Mouse (Mus musculus): ENCODE data around the gene Mgat4b.

Gene Mgat4b

GRCm38 (mm10) chr11:50200613-50201012 lies 10.1 kb upstream of the Mgat4b start:
- peak in 1 of 2 experiments; percentile 16 for DNase-seq

- no peak for DNase-seq
Measured at GRCm38 (mm10) chr11:50201590-50201989, 9.1 kb upstream of the Mgat4b start.

GRCm38 (mm10) chr11:50203302-50203827 lies 7.3 kb upstream of the Mgat4b start:
- no peak for DNase-seq

- DNase-seq = no peak
Measured at GRCm38 (mm10) chr11:50205434-50205833, 5.3 kb upstream of the Mgat4b start.

GRCm38 (mm10) chr11:50206037-50206436 lies 4.7 kb upstream of the Mgat4b start:
- DNase-seq = no peak

GRCm38 (mm10) chr11:50207344-50207743 lies 3.3 kb upstream of the Mgat4b start:
- no peak for DNase-seq

GRCm38 (mm10) chr11:50208039-50208438 lies 2.7 kb upstream of the Mgat4b start:
- no peak for DNase-seq

GRCm38 (mm10) chr11:50210101-50210504 lies 587 bp upstream of the Mgat4b start:
- peak; percentile 95 to 97 for DNase-seq

- DNase-seq = no peak
Measured at GRCm38 (mm10) chr11:50211322-50212059, 801 bp downstream of the Mgat4b start.

GRCm38 (mm10) chr11:50212060-50212739 lies 1.5 kb downstream of the Mgat4b start:
- no peak for DNase-seq

GRCm38 (mm10) chr11:50212848-50213758 lies 2.4 kb downstream of the Mgat4b start:
- peak; percentile 75 to 88 for DNase-seq

GRCm38 (mm10) chr11:50214631-50215030 lies 3.9 kb downstream of the Mgat4b start:
- DNase-seq = no peak

GRCm38 (mm10) chr11:50215633-50216032 lies 4.9 kb downstream of the Mgat4b start:
- no peak for DNase-seq

GRCm38 (mm10) chr11:50216724-50217366 lies 6.2 kb downstream of the Mgat4b start:
- DNase-seq = no peak

GRCm38 (mm10) chr11:50217811-50218210 lies 7.1 kb downstream of the Mgat4b start:
- peak; percentile 54 to 69 for DNase-seq

- no peak for DNase-seq
Measured at GRCm38 (mm10) chr11:50219833-50220232, 9.1 kb downstream of the Mgat4b start.

- peak in 1 of 2 experiments; percentile 51 for DNase-seq
Measured at GRCm38 (mm10) chr11:50222559-50223276, 12.0 kb downstream of the Mgat4b start.

- no peak for DNase-seq
Measured at GRCm38 (mm10) chr11:50223783-50224662, 13.3 kb downstream of the Mgat4b start.

- DNase-seq = peak; percentile 90 to 93
Measured at GRCm38 (mm10) chr11:50224671-50225530, 14.2 kb downstream of the Mgat4b start.

Measured in kidney, postnatal 4 days (tissue).